Mouse (Mus musculus) regulatory T cell (primary cell): ENCODE results near the gene Gbx2.

Source experiments
- in situ Hi-C: fragments of 300-600 bp; cut with MboI, MseI; formaldehyde crosslinking; loops from one replicate; pipeline ENCODE4 v1.15.1; 2025; ENCODE audit warnings: high pct_unique_total_duplicates

Gene Gbx2

DNA sequence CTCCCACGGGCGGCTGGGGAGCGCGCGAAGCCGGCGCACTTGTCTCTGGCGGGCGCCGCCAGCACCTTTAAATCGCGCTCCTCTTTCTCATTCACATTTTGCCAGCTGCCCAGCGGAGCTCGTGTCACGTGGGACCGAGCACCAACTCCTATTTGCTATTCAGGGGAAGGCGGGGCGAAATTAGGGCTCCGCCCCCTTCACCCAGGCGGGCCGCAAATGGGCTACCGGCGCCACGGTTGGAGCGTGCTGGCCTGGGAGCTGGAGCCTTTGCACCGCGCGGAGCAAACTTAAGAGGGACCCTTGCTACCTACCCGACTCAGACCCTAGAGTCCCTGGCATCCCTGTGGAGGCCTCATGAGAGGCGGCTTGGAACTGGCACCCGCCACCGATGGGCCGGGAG is at the start of gene Gbx2:
Gene Gbx2, minus strand, starts transcription at position 60 of the 400 bp plus-strand sequence.
- in situ Hi-C loops, result no loop called here

DNA sequence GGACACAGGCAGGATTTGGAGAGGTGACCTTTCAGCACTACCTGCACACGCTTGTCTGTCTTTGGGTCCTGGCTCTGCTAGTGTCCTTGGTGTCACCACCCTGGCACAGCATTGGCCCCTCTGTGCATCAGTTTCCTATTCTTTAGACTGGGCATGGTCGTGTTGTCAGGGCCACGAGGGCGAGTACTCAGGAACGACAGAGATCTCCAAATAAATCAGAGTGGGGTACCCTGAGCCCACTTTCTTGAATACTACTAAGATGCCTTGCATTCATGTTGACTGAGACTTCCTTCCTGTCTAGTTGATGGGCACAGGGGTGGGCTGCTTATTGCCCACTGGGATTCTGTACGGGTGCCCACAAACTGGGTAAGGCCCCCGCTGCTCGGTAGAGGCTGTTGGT is 46.3 kb upstream of the Gbx2 start:
- in situ Hi-C loops, result no loop called here

DNA sequence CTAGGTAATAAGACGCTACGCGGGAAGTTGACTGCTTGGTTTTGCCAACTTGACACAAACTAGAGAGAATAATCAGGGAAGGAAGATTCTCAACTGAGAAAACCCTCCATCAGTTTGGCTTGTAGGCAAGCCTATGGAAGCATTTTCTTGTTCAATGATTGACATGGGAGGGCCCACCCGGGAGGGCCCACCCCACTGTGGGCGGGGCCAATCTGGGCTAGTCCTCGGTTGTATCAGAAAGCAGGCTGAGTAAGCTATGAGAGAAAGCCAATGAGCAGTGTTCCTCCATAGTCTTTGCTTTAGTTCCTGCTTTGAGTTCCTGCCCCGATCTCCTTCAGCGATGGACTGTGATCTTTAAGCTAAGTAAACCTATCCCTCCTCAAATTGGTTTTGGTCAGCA is 45.4 kb upstream of the Gbx2 start:
- in situ Hi-C loops, result no loop called here

DNA sequence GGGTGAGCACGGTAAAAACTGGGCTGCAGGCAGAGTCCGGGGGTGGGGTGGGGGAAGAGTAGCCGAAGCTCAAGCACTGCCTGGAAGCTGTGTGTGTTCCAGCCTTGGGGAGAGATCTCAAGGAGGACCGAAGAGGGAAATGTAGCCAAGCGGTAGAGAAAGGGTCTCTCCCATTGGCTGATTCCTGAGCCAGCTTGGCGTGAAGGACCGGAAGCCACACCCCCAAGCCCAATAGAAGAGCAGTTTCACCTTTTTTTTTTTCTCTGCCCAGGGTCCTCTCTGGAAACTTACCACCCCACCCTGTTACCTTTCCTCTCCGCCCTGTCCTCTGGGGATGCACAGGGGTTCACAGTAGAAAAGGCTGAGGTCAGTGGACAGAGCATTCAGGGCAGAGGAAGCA is 43.6 kb upstream of the Gbx2 start:
- in situ Hi-C loops, result no loop called here

DNA sequence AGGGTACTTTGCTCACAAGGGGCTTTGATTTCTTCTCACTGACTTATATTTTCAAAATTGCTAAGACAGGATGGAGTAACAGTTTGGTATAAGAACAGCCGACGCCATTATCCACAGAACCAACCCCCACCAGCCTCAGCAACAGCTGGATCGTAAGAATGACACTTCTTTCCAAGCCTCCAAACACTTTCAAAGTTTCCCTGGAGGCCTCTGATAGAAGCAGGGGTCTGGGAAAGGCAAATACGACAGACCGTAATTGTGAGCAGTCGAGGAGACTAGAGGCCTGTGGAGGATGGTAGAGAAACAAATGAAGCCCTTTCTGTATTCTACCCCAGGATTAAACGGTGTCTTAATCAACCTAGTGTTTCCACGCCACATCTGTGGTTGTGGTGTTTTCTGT is 40.9 kb upstream of the Gbx2 start:
- in situ Hi-C loops, result no loop called here

DNA sequence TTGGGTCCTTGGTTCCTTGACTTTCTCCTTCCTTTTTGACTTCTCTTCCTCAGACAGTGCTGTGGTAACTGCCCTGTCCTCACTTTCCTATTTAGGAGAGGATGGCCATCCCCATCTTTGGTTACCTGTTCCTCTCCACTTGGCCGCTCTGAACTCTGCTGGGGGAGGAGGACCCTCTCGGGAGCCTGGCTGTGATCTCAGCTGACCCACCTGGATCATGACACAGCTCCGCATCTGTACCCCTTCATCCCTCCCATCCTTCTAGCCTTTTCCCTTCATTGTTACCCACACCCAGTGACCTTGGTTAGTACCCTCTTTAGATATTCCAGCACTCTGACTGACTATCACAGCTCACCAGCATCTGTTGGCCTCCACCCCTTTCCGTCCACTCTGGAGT is 38.7 kb upstream of the Gbx2 start:
- in situ Hi-C loops, result no loop called here

DNA sequence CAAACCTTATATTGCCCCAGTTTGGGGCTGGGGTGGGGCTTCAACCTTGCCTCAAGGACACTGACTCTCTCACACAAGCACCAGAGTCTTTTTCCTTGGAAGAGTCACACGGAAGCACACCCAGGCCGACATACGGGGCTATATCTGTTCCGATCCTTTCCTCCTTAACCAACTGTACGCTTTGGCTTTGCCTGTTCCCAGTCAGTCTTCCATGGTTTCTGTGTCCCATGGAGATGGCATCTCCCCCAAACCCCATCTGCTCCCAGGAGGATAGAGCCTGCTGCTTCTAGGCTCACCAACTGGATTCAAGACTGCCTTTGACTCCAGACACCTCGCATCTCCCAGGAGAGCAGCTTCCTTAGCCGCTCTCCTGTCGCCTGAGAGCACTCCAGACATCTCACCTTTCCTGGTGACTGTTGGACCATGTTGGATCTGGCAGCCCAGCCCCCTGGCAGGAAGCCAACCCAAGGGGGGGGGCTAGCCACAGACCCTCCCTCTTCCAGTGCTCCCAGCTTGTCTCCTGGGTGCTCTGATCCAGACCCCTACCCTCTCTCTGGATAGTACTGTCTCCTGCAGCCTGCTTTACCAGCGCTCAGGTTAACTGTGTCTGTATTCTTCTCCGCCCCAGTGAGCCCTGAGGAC is 38.2 kb upstream of the Gbx2 start:
- in situ Hi-C loops, result no loop called here

DNA sequence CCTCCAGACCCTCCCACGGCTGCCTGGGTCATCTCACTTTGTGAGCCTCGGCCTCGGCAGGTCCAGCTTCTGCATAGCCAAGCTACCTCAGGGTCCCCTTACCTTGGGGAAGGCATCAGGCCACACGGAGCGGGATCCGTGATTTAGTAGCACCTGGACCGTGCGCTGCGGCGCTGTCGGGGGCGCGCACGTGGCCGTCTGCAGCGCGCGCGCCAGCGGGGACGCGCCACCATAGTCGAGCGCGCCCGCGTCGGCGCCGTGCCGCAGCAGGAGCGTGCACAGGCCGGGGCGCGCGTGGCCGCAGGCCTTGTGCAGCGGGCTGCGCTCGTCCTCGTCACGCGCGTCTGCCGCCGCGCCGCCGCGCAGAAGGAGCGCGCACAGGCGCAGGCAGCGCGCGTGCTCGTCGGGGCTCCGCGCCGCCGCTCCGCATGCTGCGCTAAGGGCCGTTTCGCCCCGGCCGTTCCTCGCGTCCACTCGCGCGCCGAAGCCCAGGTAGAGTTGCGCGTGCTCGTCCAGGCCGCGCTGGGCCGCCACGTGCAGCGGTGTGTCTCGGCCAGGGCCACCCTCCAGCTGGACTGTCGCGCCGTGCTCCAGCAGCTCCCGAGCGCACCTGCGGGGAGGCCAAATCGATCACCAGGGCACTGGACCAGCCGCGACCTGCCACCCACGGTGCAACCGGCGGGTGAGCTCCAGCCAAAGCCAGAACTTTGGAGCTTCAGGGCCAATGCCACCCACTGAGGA is 37.3 kb upstream of the Gbx2 start:
- in situ Hi-C loops, result no loop called here

DNA sequence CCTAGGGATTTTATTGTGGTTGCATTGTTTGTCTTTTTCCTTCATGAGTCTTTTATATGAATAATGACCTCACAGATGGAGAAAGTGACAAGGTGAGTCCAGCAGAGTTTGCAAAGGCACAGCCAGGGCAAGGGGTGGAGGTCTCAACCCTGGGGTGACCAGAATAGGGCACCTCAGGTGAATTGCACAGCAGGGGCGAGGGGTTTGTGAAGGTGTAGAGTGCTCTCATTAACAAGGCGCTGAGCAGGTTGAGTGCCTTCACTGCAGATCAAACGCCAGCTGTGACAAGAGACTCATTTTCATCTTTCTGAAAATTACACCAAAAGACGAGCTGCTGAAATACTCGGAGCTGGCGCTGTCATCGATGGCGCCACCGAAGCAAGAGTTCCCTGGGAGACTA is 36.6 kb upstream of the Gbx2 start:
- in situ Hi-C loops, result no loop called here

DNA sequence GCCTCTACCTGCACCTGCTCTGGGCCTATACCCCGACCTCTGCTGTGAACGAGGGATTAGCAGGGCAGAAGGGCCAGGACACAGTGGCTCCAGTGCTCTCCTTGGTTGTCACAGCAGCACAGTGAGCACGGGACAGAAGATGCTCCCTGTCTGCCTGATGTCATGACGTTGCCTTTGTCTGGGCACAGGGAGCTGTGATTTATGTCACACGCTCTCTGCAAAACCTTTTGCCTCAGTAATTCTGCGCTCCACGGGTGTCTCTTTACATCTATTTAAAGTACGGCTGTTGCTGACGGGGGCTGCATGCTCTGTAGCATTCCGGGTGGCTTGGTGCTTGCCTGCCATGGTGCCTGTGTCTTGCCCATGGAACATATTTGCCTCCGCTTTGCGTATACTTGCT is 33.4 kb upstream of the Gbx2 start:
- in situ Hi-C loops, result no loop called here

DNA sequence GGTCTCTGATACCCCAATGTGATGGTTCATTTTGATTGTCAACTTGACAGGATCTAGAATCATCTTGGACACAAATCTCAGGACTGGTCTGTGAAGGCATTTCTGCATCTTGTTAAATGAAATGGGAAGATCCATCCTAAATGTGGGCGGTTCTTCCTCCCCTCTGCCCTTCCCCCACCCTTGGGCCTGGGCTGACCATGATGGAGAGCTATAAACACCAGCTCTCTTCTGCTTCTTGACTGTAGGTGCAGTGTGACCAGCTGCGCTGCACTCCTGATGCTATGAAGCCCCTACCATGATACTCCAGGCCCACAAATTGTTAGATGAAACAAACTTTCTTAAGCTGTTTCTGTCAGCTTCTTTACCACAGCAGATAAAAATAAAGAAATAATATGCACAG is 32.3 kb upstream of the Gbx2 start:
- in situ Hi-C loops, result no loop called here

DNA sequence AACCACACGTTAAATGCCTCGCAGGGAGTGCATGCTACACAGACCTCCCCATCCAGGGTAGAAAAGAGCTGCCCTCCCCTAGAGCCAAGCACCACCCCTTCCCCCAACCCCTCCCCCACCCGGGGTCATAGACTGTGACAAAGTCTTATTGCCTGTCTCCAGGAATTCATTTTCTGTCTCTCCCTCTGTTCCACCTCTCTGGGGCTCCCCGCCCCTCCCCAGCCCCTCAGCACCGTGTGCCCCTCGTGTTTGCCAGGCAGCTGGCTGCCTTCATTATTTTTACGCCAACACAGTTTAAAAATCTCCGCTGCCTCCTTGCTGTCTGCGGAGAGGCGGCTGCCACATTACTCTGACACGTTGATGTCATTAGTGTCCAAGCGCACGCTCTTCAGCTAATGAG is 31.1 kb upstream of the Gbx2 start:
- in situ Hi-C loops, result no loop called here

DNA sequence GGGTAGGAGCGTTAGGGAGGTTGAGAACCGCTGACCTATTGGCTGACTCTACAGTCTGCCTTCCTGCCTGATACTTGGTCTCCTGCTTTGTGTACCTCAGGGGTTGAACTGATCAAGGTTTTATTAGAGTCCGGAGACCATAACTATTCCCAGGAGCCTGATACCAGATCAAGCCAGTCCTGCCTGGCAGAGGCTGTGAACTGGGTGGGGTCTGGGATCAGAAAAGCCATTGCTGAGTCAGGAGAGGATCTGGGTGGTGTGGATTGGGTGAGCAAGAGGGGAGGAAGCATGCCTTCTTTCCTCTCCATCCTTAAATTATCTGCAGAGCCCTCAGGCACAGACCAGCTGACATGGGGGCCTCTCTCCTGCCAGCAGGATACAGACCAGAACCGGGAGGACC is 28.4 kb upstream of the Gbx2 start:
- in situ Hi-C loops, result no loop called here

DNA sequence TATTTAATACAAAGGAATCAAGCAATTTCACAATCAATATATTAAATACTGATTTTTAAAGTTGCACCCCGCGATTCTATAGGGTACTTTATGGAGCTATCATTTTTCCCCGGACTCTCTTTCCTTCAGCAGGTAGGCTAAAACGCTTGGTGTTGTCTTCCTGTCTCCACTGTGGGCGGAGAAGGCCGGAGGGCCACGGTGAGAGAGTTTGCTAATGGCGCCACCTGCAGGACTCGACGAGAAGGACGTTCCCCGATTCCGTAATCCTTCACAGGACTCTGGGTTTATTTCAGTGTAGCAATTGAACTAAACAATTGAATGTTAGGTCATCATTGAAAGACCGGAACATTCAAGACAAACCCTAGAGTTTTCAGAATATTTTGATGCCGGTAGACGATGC is 12.2 kb upstream of the Gbx2 start:
- in situ Hi-C loops, result no loop called here

DNA sequence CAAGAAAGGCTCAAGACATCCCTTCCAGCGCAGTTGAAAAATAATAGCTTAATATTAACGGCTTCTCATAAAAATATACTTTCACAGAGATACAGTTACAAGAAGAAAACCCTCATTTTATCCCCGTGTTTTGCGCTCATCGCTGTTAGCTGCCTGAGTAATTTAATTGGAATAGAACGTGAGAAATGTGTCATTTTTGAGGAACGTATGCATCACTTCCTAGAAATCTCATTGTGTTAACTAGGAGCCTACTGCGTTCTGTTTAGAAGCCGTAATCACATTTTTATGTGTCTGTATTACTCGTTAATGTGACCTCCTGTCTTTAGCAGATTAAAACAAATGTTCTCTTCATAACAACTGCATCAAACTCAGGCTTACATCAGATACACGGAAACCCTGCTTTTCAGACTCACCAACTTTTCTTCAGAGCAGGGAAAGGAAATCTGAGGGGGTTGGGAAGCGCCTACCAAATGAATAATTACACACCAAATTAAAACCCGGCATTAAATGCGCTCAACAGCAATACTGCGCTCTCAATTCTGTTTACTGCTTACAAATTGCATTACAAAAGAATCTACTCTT is 11.5 kb upstream of the Gbx2 start:
- in situ Hi-C loops, result no loop called here

DNA sequence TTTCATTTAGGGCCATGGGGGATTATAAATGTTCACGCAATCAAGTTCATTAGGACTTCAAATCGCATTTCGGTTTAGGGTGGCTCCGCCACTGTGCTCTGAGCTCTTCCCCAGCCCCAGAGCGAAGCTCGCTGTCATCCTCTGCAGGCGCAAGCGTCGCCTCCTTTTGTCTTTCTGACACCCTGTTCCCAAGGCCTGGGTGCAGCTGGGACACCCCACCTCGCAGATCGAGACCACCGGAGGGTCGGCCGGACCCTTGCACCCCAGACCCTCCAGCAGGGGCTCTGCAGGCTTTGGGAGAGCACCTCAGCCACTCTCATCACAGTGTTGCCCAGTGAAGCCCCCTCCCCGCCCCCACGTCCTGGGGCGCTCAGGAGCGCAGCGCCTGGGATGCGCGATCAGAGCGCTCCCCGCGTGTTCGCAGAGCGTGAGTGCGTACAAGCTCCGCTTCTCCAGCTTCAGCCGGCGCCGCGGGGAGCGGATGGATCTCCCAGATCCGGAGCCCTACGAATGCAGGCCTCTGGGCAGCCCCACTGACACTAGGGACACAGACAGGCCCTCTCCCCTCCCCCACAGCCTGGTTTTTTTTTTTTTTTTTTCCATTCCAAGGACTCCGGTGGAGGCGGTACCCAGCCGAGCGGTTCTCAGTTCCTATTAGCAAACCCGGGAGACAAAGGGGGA is 10.9 kb upstream of the Gbx2 start:
- in situ Hi-C loops, result no loop called here

DNA sequence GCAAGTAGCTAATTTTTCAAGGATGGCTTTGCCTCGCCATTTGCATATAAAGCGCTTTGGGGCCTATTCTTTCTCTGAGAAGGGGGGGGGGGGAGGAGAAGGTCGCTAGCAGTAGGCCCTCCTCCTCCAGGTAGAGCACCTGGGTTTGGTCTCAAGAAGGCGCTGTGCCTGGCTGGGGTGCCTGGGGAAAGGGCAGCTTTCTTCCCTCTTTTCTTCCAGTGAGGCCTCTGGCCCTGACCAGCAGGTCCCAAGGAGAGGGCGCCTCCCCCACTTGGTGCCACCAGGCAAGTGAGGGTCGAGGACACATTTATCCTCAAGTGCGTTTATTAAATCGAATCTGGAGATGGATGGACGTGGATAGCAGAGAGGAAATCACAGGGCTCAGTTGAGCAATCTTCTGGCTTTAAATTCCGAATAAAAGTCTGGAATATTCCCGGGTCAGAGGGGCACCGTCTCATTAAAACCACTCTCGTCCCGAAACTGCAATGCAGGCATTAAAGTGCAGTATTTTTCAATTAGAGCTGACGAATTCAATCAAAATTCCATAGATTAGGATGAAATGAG is 10.1 kb upstream of the Gbx2 start:
- in situ Hi-C loops, result no loop called here

DNA sequence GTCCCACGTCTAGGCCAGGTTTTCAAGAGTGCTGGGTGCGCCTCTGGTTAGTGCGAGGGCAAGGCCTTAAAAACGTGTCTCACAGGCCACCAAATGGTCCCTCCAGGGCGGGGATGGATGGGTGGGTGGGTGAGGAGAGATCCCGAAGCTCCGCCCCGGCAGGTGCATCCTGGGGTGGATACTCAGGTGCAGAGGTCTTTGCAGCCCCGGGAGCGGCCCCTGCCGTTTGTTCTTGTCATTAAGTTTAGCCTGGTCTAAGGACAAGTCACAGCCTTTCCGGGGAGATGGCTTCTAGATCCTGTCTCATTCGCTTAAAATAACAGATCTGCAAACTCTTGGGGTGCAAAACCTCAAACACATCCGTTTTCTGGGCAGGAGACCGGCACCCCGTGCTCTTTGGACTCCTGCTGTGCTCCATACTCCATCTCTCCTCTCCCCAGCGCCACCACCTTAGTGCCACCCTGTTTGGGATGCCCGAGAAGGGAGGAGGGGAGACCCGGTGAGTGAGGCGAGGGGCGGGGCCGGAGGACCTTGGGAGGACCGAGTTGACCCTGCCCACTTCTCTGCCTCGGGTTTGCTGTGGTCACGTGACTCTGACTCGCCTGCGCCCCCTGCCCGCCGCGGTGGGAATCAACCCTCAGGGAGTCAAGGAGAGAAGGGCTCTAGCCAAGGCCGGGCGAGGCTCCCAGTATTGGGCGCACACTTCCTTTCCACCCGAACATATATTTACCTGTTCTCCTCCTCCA is 9.2 kb upstream of the Gbx2 start:
- in situ Hi-C loops, result no loop called here

DNA sequence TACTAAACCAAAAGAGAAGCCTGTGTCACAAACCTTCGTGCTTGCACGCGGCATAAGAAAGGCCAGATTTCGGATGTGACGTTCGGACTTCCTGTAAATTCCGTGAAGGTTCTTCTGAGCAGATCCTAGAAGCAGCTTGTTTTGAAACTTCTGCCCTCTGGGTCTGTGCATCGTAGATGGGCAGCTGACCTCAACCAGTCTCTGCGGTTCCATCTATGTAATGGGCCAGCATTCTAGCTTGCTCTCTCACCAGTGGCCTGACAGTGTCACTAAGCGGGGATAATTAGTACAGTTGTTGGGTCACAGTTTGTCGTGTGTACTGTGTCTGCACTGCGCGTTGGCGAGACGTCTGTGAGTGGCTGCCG is 8.6 kb upstream of the Gbx2 start:
- in situ Hi-C loops, result no loop called here

DNA sequence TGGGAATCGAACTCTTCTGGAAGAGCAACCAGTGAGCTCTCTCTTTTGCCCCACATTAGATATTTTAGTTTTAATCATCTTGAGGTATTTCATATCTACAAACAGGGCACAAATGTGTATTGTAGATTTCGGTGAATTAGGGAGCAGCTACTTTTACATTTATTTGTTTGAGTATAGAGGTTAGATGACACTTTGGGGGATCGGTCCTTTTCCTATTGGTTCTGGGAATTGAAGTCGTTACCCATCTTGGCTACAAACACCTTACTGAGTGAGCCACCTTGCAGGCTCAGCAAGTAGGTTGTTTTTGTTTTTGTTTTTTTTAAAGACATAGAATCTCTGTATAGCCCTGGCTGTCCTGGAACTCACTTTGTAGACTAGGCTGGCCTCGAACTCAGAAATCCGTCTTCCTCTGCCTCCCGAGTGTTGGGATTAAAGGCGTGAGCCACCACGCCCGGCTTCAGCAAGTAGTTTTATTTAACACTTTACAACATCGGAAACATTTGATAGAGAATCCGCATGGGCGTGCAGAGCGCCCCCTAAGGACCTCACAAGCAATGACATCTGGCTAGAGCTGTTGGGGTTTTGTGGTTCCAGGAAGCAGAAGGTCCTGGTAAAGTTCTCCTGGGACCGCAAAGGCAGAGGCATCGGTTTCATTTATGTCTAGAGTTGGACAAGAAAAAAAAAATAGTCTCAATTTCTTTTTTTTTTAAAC is 8.1 kb upstream of the Gbx2 start:
- in situ Hi-C loops, result no loop called here
